Mouse (Mus musculus): ENCODE data around the gene Ptprc. TPM values are rescaled to one million over a fixed set of nuclear protein-coding genes. Genes with fewer than 3 reads are reported as not detected.

Gene Ptprc
- total and polyA plus RNA-seq, 3 experiments, result 13.1 to 15.1 TPM; not detected in 1

DNA sequence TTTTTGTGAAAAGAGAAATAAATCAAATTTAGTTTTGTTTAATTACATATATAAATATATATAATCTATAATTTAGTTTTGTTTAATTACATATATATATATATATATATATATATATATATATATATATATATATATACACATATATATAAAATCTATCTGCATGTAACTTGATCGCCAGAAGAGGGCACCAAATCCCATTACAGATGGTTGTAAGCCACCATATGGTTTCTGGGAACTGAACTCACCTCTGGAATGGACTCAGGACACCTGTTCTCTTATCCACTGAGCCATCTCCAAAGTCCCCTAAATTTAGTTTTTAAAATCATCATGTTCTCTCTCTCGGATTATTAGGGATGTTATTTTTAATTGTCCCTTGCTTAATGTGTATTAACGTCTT, 51.6 kb downstream of the Ptprc start:
- DNase-seq (ENCODE audit: low read depth, low spot score), result peak; percentile 76
- Histone ChIP-seq H3K79me2 (ENCODE audit: control insufficient read depth, insufficient read depth, low read length, poor library complexity) (no peaks in the 10 kb centered on the region), H3K9me3 (replicated peaks; ENCODE audit: insufficient read depth, low read length) (no peaks in the 10 kb centered on the region), H3K4me1 (ENCODE audit: control insufficient read depth in 1 of 2, insufficient read depth in 2 of 2, low read length in 2 of 2) (no peaks in the 10 kb centered on the region; a peak in 1 of 4 replicates), H3K9ac (ENCODE audit: control insufficient read depth, low read depth, low read length, poor library complexity, severe bottlenecking) (no peak overlapping the region), H3K27ac (ENCODE audit: control insufficient read depth, low read depth, low read length) (no peak overlapping the region), H3K36me3 (ENCODE audit: control insufficient read depth in 1 of 2, insufficient read depth in 2 of 2, low read length in 2 of 2) (peaks cover 0 to 2% of the 10 kb centered on the region in 2 experiments; a peak in 1 of 4 replicates), H3K27me3 (ENCODE audit: control insufficient read depth in 1 of 2, insufficient read depth in 2 of 2, low read length in 2 of 2) (no peaks in the 10 kb centered on the region), H3K4me3 (ENCODE audit: control insufficient read depth in 1 of 2, insufficient read depth in 1 of 2, low read depth in 2 of 2, low read length in 2 of 2) (no peak overlapping the region)
- TF ChIP-seq RAD21 (IDR thresholded peaks at IDR 0.05; ENCODE audit: low read depth, low read length), result peak; percentile 42
- TF ChIP-seq UBTF (IDR thresholded peaks at IDR 0.05; ENCODE audit: borderline replicate concordance, insufficient read depth, low read depth, low read length), result no peak
- peak; percentile 40 for TF ChIP-seq SMC3 (IDR thresholded peaks at IDR 0.05; ENCODE audit: low read depth, low read length)
- no peak for TF ChIP-seq MXI1 (IDR thresholded peaks at IDR 0.05; ENCODE audit: low read depth, low read length)
- TF ChIP-seq CTCF (IDR thresholded peaks at IDR 0.05 in 2 of 3, conservative IDR thresholded peaks at IDR 0.05 in 1 of 3; ENCODE audit: control insufficient read depth in 1 of 3, insufficient read depth in 1 of 3, low read depth in 2 of 3, low read length in 3 of 3, poor library complexity in 1 of 3, severe bottlenecking in 1 of 3), result peak; percentile 16 to 40 (median 19); a peak in 3 of 6 replicates
- 0 out of 2 replicates have a peak, but pooled peaks have one; percentile 21 for TF ChIP-seq ZC3H11A (IDR thresholded peaks at IDR 0.05; ENCODE audit: low read depth, low read length)
- TF ChIP-seq ZNF384 (IDR thresholded peaks at IDR 0.05; ENCODE audit: low read depth, low read length), result no peak
- no peak for TF ChIP-seq JUND (IDR thresholded peaks at IDR 0.05; ENCODE audit: low read depth, low read length)
- TF ChIP-seq USF1 (IDR thresholded peaks at IDR 0.05; ENCODE audit: low read depth, low read length), result no peak

DNA sequence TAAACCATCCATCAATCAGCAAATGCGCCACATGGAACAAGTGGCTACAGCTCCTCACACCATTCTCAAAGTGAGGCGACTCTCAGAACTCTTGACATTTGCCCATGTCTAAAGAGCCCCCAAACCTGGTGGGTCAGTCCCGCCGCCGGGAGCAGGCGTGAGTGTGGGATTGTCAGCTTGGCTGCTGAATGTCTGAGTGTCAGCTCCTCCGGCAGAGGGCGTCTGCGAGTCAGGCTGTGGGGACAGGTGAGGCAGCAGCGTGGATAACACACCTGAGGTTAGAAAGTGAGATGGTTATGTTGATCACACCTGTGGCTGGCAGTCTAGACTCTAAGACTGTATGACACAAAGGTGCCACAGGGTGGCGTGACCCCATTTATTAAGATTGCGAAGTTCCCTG, 55.6 kb downstream of the Ptprc start:
- Histone ChIP-seq H3K9me3 (replicated peaks; ENCODE audit: insufficient read depth, low read length) (no peaks in the 10 kb centered on the region), H3K27ac (ENCODE audit: control insufficient read depth, low read depth, low read length) (no peak overlapping the region), H3K4me1 (ENCODE audit: control insufficient read depth in 1 of 2, insufficient read depth in 2 of 2, low read length in 2 of 2) (no peaks in the 10 kb centered on the region), H3K4me3 (ENCODE audit: control insufficient read depth in 1 of 2, insufficient read depth in 1 of 2, low read depth in 2 of 2, low read length in 2 of 2) (no peak overlapping the region), H3K36me3 (ENCODE audit: control insufficient read depth in 1 of 2, insufficient read depth in 2 of 2, low read length in 2 of 2) (peaks cover 0 to 2% of the 10 kb centered on the region in 2 experiments; a peak in 1 of 4 replicates), H3K27me3 (ENCODE audit: control insufficient read depth in 1 of 2, insufficient read depth in 2 of 2, low read length in 2 of 2) (no peaks in the 10 kb centered on the region), H3K9ac (ENCODE audit: control insufficient read depth, low read depth, low read length, poor library complexity, severe bottlenecking) (no peak overlapping the region), H3K79me2 (ENCODE audit: control insufficient read depth, insufficient read depth, low read length, poor library complexity) (no peaks in the 10 kb centered on the region)
- no peak for DNase-seq (ENCODE audit: low read depth, low spot score)
- no peak for TF ChIP-seq CHD1 (IDR thresholded peaks at IDR 0.05; ENCODE audit: low read depth, low read length)
- TF ChIP-seq ZC3H11A (IDR thresholded peaks at IDR 0.05; ENCODE audit: low read depth, low read length), result no peak
- no peak for TF ChIP-seq ZKSCAN1 (IDR thresholded peaks at IDR 0.05; ENCODE audit: low read depth, low read length)
- no peak for TF ChIP-seq HCFC1 (IDR thresholded peaks at IDR 0.05; ENCODE audit: low read depth, low read length)
- TF ChIP-seq USF1 (IDR thresholded peaks at IDR 0.05; ENCODE audit: low read depth, low read length), result no peak
- TF ChIP-seq CTCF (IDR thresholded peaks at IDR 0.05 in 2 of 3, conservative IDR thresholded peaks at IDR 0.05 in 1 of 3; ENCODE audit: control insufficient read depth in 1 of 3, insufficient read depth in 1 of 3, low read depth in 2 of 3, low read length in 3 of 3, poor library complexity in 1 of 3, severe bottlenecking in 1 of 3), result no peak
- TF ChIP-seq ETS1 (IDR thresholded peaks at IDR 0.05; ENCODE audit: low read depth, low read length), result no peak
- no peak for TF ChIP-seq POLR2AphosphoS5 (IDR thresholded peaks at IDR 0.05; ENCODE audit: borderline replicate concordance, low read depth, low read length)
- no peak for TF ChIP-seq BHLHE40 (IDR thresholded peaks at IDR 0.05; ENCODE audit: borderline replicate concordance, low read depth, low read length)
- no peak for TF ChIP-seq USF2 (IDR thresholded peaks at IDR 0.05; ENCODE audit: borderline replicate concordance in 1 of 2, insufficient read depth in 1 of 2, low read depth in 1 of 2, low read length in 2 of 2)
- no peak for TF ChIP-seq NRF1 (IDR thresholded peaks at IDR 0.05; ENCODE audit: insufficient read depth, low read depth, low read length, poor library complexity, severe bottlenecking)
- no peak for TF ChIP-seq RCOR1 (IDR thresholded peaks at IDR 0.05; ENCODE audit: low read depth, low read length)
- TF ChIP-seq MYB (IDR thresholded peaks at IDR 0.05; ENCODE audit: low read depth, low read length), result no peak
- TF ChIP-seq ZMIZ1 (IDR thresholded peaks at IDR 0.05; ENCODE audit: low read depth, low read length), result no peak
- TF ChIP-seq MEF2A (IDR thresholded peaks at IDR 0.05; ENCODE audit: extremely low read depth, insufficient replicate concordance, low read depth, low read length, poor library complexity, severe bottlenecking), result no peak
- no peak for TF ChIP-seq RAD21 (IDR thresholded peaks at IDR 0.05; ENCODE audit: low read depth, low read length)
- TF ChIP-seq GATA1 (IDR thresholded peaks at IDR 0.05; ENCODE audit: low read depth, low read length), result no peak

All from MEL (cell line).